Mouse (Mus musculus) liver, embryonic 14.5 days (tissue): ENCODE measurements around the gene Efna5. TPM values are rescaled to one million over a fixed set of nuclear protein-coding genes. Genes with fewer than 3 reads are reported as not detected.

Source experiments
- ATAC-seq: fragments of 200-750 bp; cut with Nextera tagmentation; 2 replicates; pipeline ENCODE4 v1.8.0; 2017; ENCODE audit warnings: moderate number of reproducible peaks, mild to moderate bottlenecking, moderate library complexity; ENCODE audit not compliant: insufficient read depth
- DNase-seq, 3 experiments: peaks; one replicate each; pipeline ENCODE4 v3.0.0-alpha.2; 2012 to 2013; ENCODE audit warnings: low read depth in 3 of 3, low spot score in 3 of 3
- H3K27ac ChIP-seq: fragments of 300-500 bp; sonication (generic); 2 replicates; pipeline ENCODE4 v1.5.1; 2014; ENCODE audit warnings: moderate library complexity, mild to moderate bottlenecking, control low read depth, inconsistent platforms
- H3K27me3 ChIP-seq: fragments of 300-500 bp; sonication (generic); 2 replicates; pipeline ENCODE4 v1.6.1; 2014; ENCODE audit warnings: mild to moderate bottlenecking, low read length, moderate library complexity; ENCODE audit not compliant: control insufficient read depth, insufficient read depth
- H3K36me3 ChIP-seq: fragments of 300-500 bp; sonication (generic); replicated peaks from 2 replicates; pipeline ENCODE4 v1.6.1; 2014; ENCODE audit warnings: low read depth; ENCODE audit not compliant: control insufficient read depth, insufficient read depth
- H3K4me1 ChIP-seq, 2 experiments: fragments of 200-500 bp in 1 of 2; fragments of 300-500 bp in 1 of 2; sonication (generic) in 1 of 2; replicated peaks; 2 replicates each; pipeline ENCODE4 v1.6.1; 2012 to 2014; ENCODE audit warnings: antibody characterized with exemption in 1 of 2, inconsistent platforms in 1 of 2, low read length in 1 of 2; ENCODE audit not compliant: control insufficient read depth in 2 of 2, insufficient read depth in 2 of 2
- H3K4me2 ChIP-seq: fragments of 300-500 bp; sonication (generic); 2 replicates; pipeline ENCODE4 v1.6.1; 2014; ENCODE audit warnings: low read depth, mild to moderate bottlenecking, control low read depth, moderate library complexity
- H3K4me3 ChIP-seq, 2 experiments: fragments of 200-500 bp in 1 of 2; fragments of 300-500 bp in 1 of 2; sonication (generic) in 1 of 2; 2 replicates each; pipeline ENCODE4 v1.5.1; 2012 to 2014; ENCODE audit warnings: low read depth in 2 of 2, low read length in 2 of 2, mild to moderate bottlenecking in 2 of 2, control low read depth in 1 of 2, inconsistent platforms in 1 of 2, moderate library complexity in 1 of 2; ENCODE audit not compliant: insufficient read depth in 1 of 2
- H3K9ac ChIP-seq: fragments of 300-500 bp; sonication (generic); replicated peaks from 2 replicates; pipeline ENCODE4 v1.6.1; 2014; ENCODE audit warnings: mild to moderate bottlenecking, control low read depth, moderate library complexity
- H3K9me3 ChIP-seq: fragments of 300-500 bp; sonication (generic); 2 replicates; pipeline ENCODE4 v1.6.1; 2016; ENCODE audit warnings: low read length, mixed read lengths; ENCODE audit not compliant: control insufficient read depth
- CTCF ChIP-seq: IDR thresholded peaks from 2 replicates; pipeline ENCODE4 v1.5.1; 2016; ENCODE audit warnings: antibody characterized with exemption, low read depth, control low read depth
- EP300 ChIP-seq: IDR thresholded peaks from 2 replicates; pipeline ENCODE4 v1.6.1; 2016; ENCODE audit warnings: antibody characterized with exemption, low read depth
- WGBS: fragments of 180-500 bp; shearing (Covaris S2); extraction: QIAGEN DNeasy Blood & Tissue Kit; methylation state at CpG from one replicate; pipeline ENCODE4 v1.1.7; 2014; ENCODE audit not compliant: insufficient replicate concordance; 5-methylcytosine and 5-hydroxymethylcytosine counted together
- polyA plus RNA-seq, 2 experiments: library from polyadenylated mRNA; depleted of rRNA in 1 of 2; stranded (reverse) in 1 of 2; unstranded in 1 of 2; fragments of >200 nt; fragmentation: Nextera tagmentation in 1 of 2; extraction: Ambion mirVana in 1 of 2; gene quantifications; 2 replicates each; pipeline versions ENCODE4 v1.2.1 to v1.2.3; 2012 to 2014

Efna5 gene
- polyA plus RNA-seq, 2 experiments = 0.40 to 1.6 TPM

DNA sequence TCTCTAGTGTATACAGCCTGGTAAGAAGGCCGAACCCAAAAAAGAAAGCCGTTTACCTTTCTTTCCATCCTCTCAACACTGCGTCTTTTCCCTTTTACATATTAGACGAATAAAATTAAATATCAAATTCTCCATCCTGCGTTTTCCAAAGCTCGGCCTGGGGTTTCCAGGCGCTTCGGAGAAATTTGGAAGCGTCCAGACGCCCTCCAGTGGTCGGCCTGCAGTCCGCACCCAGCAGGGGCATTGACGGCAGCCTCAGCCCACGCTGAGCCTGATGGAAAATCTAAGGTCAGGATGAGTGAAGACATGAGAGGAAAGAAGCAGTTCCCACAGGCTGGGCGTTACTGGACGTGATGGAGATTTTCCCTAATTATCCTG lies 3.0 kb upstream of the Efna5 start:
- H3K27me3 ChIP-seq = peaks cover 62% of the 10 kb centered on the region

GRCm38 (mm10) chr17:62883476-62884128 lies 2.5 kb upstream of the Efna5 start:
- H3K27ac ChIP-seq = no peak overlapping the region
- no peaks in the 10 kb centered on the region for H3K36me3 ChIP-seq
- H3K4me3 ChIP-seq = peak overlapping the region; percentile 31 to 57
- no peak for TF ChIP-seq EP300
- no peak for TF ChIP-seq CTCF
- peak overlapping the region; percentile 64 for H3K4me2 ChIP-seq
- H3K9ac ChIP-seq = no peak overlapping the region
- under 1% methylated on average over 34 of the region's 34 CpGs for WGBS
- no peaks in the 10 kb centered on the region for H3K4me1 ChIP-seq
- no peak for ATAC-seq
- no peaks in the 10 kb centered on the region for H3K9me3 ChIP-seq
- no peak for DNase-seq
- H3K27me3 ChIP-seq = peaks cover 67% of the 10 kb centered on the region

More for the DNA sequence above, 3.0 kb upstream of the Efna5 start:
- 1% methylated on average over 16 of the region's 16 CpGs for WGBS
- Histone ChIP-seq H3K4me2 (peak overlapping the region; percentile 64), H3K4me3 (peak overlapping the region in 1 of 2 experiments; percentile 57; a peak in 2 of 4 replicates), H3K36me3 (no peaks in the 10 kb centered on the region), H3K27ac (no peak overlapping the region), H3K4me1 (no peaks in the 10 kb centered on the region), H3K9me3 (no peaks in the 10 kb centered on the region), H3K9ac (no peak overlapping the region)
- no peak for DNase-seq
- TF ChIP-seq CTCF (peak; percentile 75), EP300 (no peak)
- no peak for ATAC-seq

GRCm38 (mm10) chr17:62882726-62883475 lies 1.8 kb upstream of the Efna5 start:
- Histone ChIP-seq H3K4me3 (peak overlapping the region; percentile 57 to 64), H3K4me2 (peak overlapping the region; percentile 64), H3K9ac (no peak overlapping the region), H3K36me3 (no peaks in the 10 kb centered on the region), H3K9me3 (no peaks in the 10 kb centered on the region), H3K27ac (no peak overlapping the region), H3K4me1 (no peaks in the 10 kb centered on the region), H3K27me3 (peaks cover 70% of the 10 kb centered on the region)
- TF ChIP-seq EP300 (no peak), CTCF (no peak)
- ATAC-seq (peak; percentile 77), DNase-seq (peak; percentile 9 to 30 (median 12))
- 0% methylated on average over 53 of the region's 53 CpGs for WGBS

DNA sequence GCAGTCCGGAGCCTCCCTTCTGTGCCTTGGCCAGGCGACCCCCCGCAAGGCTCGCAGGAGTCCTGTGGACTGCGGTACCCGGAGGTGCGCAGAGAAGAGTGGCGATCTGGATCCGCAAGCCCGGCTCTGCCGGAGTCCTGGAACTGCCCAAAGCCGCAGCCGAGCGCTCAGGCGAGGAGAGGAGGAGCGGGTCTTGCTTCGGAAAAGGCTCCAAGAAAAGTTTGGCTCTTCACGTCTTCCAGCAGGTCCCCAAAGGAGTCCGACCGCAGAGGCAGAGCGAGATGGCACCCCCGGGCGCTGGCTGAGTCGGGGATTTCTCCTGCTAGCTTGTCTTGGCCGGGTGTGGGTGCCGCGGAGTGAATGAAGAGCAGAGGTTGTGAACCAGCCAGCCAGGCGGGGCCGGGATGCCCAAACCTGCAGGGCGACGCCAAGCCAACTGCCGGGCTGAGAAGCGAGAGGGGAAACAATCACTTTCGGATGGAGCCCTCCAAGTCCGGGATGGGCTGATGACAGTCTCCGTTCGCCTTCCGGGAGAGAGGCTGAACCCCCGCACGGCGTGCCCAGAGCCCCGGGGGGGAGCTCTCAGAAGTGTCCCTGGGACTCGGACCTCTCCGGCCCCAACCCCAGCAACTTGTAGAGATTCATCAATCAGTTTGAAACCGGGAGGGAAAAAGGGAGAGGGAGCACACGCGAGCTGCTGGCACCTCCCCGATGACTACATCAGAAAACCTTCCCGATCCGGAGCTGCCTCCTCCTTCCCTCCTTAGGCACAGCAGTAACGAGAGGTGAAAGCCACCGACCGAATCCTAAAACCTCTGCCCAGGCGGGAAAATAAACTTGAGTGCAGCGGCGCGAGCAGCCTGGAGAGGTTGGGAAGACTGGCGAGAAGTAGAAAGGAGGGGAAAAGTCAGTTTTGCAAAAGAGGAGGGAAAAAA lies 941 bp upstream of the Efna5 start:
- no peak for TF ChIP-seq CTCF
- no peak for TF ChIP-seq EP300
- no peak overlapping the region for H3K9ac ChIP-seq
- peaks cover 75% of the 10 kb centered on the region for H3K27me3 ChIP-seq
- peak overlapping the region; percentile 57 to 64 for H3K4me3 ChIP-seq
- no peaks in the 10 kb centered on the region for H3K9me3 ChIP-seq
- H3K4me1 ChIP-seq = no peaks in the 10 kb centered on the region
- no peak for DNase-seq
- ATAC-seq = no peak
- no peak overlapping the region for H3K27ac ChIP-seq
- H3K4me2 ChIP-seq = peak overlapping the region; percentile 64
- H3K36me3 ChIP-seq = no peaks in the 10 kb centered on the region
- under 1% methylated on average over 58 of the region's 58 CpGs for WGBS
